Mouse (Mus musculus) stomach, postnatal 0 days (tissue): ENCODE results near the gene Aqr. TPM values are rescaled to one million over a fixed set of nuclear protein-coding genes. Genes with fewer than 3 reads are reported as not detected.
A peak's percentile ranks its signal among the peaks of the same experiment; 100 is the strongest.

Source experiments
- ATAC-seq: fragments of 200-750 bp; cut with Nextera tagmentation; 2 replicates; pipeline ENCODE4 v1.8.0; 2017; ENCODE audit not compliant: low FRiP score, low TSS enrichment
- DNase-seq: peaks from one replicate; pipeline ENCODE4 v3.0.0-alpha.2; 2016; ENCODE audit warnings: low spot score
- H3K27ac ChIP-seq: fragments of 300-500 bp; sonication (generic); replicated peaks from 2 replicates; pipeline ENCODE4 v1.5.1; 2014; ENCODE audit warnings: mild to moderate bottlenecking, control low read depth
- H3K27me3 ChIP-seq: fragments of 300-500 bp; sonication (generic); 2 replicates; pipeline ENCODE4 v1.6.1; 2014; ENCODE audit warnings: low read length; ENCODE audit not compliant: control insufficient read depth, insufficient read depth
- H3K36me3 ChIP-seq: fragments of 300-500 bp; sonication (generic); 2 replicates; pipeline ENCODE4 v1.6.1; 2014; ENCODE audit warnings: low read length, mixed read lengths; ENCODE audit not compliant: control insufficient read depth, insufficient read depth
- H3K4me1 ChIP-seq: fragments of 300-500 bp; sonication (generic); replicated peaks from 2 replicates; pipeline ENCODE4 v1.6.1; 2014; ENCODE audit warnings: antibody characterized with exemption; ENCODE audit not compliant: control insufficient read depth, insufficient read depth
- H3K4me2 ChIP-seq: fragments of 300-500 bp; sonication (generic); replicated peaks from 2 replicates; pipeline ENCODE4 v1.6.1; 2014; ENCODE audit warnings: low read depth, mild to moderate bottlenecking, control low read depth, moderate library complexity
- H3K4me3 ChIP-seq: fragments of 300-500 bp; sonication (generic); 2 replicates; pipeline ENCODE4 v1.5.1; 2014; ENCODE audit warnings: low read depth, low read length, control low read depth
- H3K9ac ChIP-seq: fragments of 300-500 bp; sonication (generic); 2 replicates; pipeline ENCODE4 v1.6.1; 2014; ENCODE audit warnings: mild to moderate bottlenecking, low read length, control low read depth, mixed read lengths
- H3K9me3 ChIP-seq: fragments of 300-500 bp; sonication (generic); 2 replicates; pipeline ENCODE4 v1.6.1; 2016; ENCODE audit warnings: low read length; ENCODE audit not compliant: control insufficient read depth
- CTCF ChIP-seq: IDR thresholded peaks from 2 replicates; pipeline ENCODE4 v1.5.1; 2016; ENCODE audit warnings: antibody characterized with exemption, low read depth, mild to moderate bottlenecking, moderate library complexity
- EP300 ChIP-seq: optimal IDR thresholded peaks from 2 replicates; pipeline ENCODE3; 2016; ENCODE audit warnings: antibody characterized with exemption
- WGBS: fragments of 180-500 bp; shearing (Covaris S2); extraction: QIAGEN DNeasy Blood & Tissue Kit; methylation state at CpG from one replicate; pipeline ENCODE4 v1.1.7; 2014; 5-methylcytosine and 5-hydroxymethylcytosine counted together
- polyA plus RNA-seq: library from polyadenylated mRNA; unstranded; fragments of >200 nt; fragmentation: Nextera tagmentation; extraction: Ambion mirVana; gene quantifications from 2 replicates; pipeline ENCODE4 v1.2.1, GENCODE M21; 2015

The Aqr gene
- polyA plus RNA-seq, 1 experiment from 2014 or later: 21.4 TPM

GRCm38 (mm10) chr2:114201574-114201973 is 14.8 kb upstream of the Aqr start:
- H3K9me3 ChIP-seq: no peaks in the 10 kb centered on the region
- H3K4me2 ChIP-seq: peak overlapping the region; percentile 69
- DNase-seq: no peak
- peak overlapping the region; percentile 94 for H3K9ac ChIP-seq
- ATAC-seq: no peak
- H3K4me1 ChIP-seq: no peaks in the 10 kb centered on the region
- H3K27ac ChIP-seq: no peak overlapping the region
- no peaks in the 10 kb centered on the region for H3K27me3 ChIP-seq
- H3K36me3 ChIP-seq: no peaks in the 10 kb centered on the region
- H3K4me3 ChIP-seq: peak overlapping the region; percentile 90
- 24% methylated on average over 4 of the region's 4 CpGs for WGBS
- TF ChIP-seq EP300 (no peak), CTCF (no peak)

GRCm38 (mm10) chr2:114200932-114201559 is 14.2 kb upstream of the Aqr start, which contains the start of gene Zfp770:
Zfp770 (minus strand) TSS chr2:114201469.
- DNase-seq (peak; percentile 79), ATAC-seq (peak; percentile 95)
- Histone ChIP-seq H3K4me1 (no peaks in the 10 kb centered on the region), H3K4me3 (peak within 1 kb of the TSS; percentile 90), H3K9me3 (no peaks in the 10 kb centered on the region), H3K36me3 (no peaks in the 10 kb centered on the region), H3K27me3 (no peaks in the 10 kb centered on the region), H3K27ac (peak within 1 kb of the TSS; percentile 80), H3K4me2 (peak within 1 kb of the TSS; percentile 69), H3K9ac (peak within 1 kb of the TSS; percentile 94)
- TF ChIP-seq CTCF: no peak
- no peak for TF ChIP-seq EP300
- under 1% methylated on average over 36 of the region's 36 CpGs for WGBS

GRCm38 (mm10) chr2:114196421-114196820 is 9.6 kb upstream of the Aqr start:
- no peak overlapping the region for H3K4me3 ChIP-seq
- DNase-seq: no peak
- H3K4me1 ChIP-seq: no peaks in the 10 kb centered on the region

GRCm38 (mm10) chr2:114177802-114178733 is 8.8 kb downstream of the Aqr start:
- Histone ChIP-seq H3K4me3 (no peak overlapping the region), H3K4me2 (no peak overlapping the region), H3K4me1 (no peaks in the 10 kb centered on the region), H3K36me3 (no peaks in the 10 kb centered on the region), H3K9ac (no peak overlapping the region), H3K27me3 (no peaks in the 10 kb centered on the region), H3K27ac (no peak overlapping the region), H3K9me3 (no peaks in the 10 kb centered on the region)
- no peak for TF ChIP-seq CTCF
- TF ChIP-seq EP300: no peak
- WGBS: 42% methylated on average over 4 of the region's 4 CpGs
- DNase-seq: no peak
- ATAC-seq: no peak

More at GRCm38 (mm10) chr2:114196421-114196820, 9.6 kb upstream of the Aqr start:
- Histone ChIP-seq H3K4me2 (no peak overlapping the region), H3K27me3 (no peaks in the 10 kb centered on the region), H3K9ac (no peak overlapping the region), H3K36me3 (0 out of 2 replicates have a peak, but pooled peaks cover 2% of the 10 kb centered on the region), H3K9me3 (no peaks in the 10 kb centered on the region), H3K27ac (no peak overlapping the region)
- no peak for ATAC-seq
- TF ChIP-seq EP300 (no peak), CTCF (no peak)
- 82% methylated on average over 5 of the region's 5 CpGs for WGBS

- Histone ChIP-seq H3K27ac (0 out of 2 replicates have a peak overlapping the region, but pooled peaks have one; percentile 25), H3K9ac (peak overlapping the region; percentile 90), H3K27me3 (no peaks in the 10 kb centered on the region), H3K4me1 (no peaks in the 10 kb centered on the region), H3K9me3 (no peaks in the 10 kb centered on the region), H3K4me2 (peak overlapping the region; percentile 70), H3K36me3 (no peaks in the 10 kb centered on the region), H3K4me3 (peak overlapping the region; percentile 88)
- peak; percentile 82 for DNase-seq
- peak; percentile 93 for TF ChIP-seq CTCF
- no peak for TF ChIP-seq EP300
- peak; percentile 98 for ATAC-seq
- under 1% methylated on average over 44 of the region's 44 CpGs for WGBS
Observed at GRCm38 (mm10) chr2:114174651-114175484, 12.0 kb downstream of the Aqr start.
